Mouse (Mus musculus) effector memory CD4-positive, alpha-beta T cell, adult 5 months (primary cell): ENCODE results near the gene Olfr544. TPM values are rescaled to one million over a fixed set of nuclear protein-coding genes. Genes with fewer than 3 reads are reported as not detected.

Experiments used
- polyA plus RNA-seq: library from polyadenylated mRNA; unstranded; fragments of 100-300 nt; shearing (Covaris generic); gene quantifications from one replicate; pipeline ENCODE4 v1.2.1, GENCODE M21; 2017

Olfr544 gene
- polyA plus RNA-seq = 0.15 TPM

DNA sequence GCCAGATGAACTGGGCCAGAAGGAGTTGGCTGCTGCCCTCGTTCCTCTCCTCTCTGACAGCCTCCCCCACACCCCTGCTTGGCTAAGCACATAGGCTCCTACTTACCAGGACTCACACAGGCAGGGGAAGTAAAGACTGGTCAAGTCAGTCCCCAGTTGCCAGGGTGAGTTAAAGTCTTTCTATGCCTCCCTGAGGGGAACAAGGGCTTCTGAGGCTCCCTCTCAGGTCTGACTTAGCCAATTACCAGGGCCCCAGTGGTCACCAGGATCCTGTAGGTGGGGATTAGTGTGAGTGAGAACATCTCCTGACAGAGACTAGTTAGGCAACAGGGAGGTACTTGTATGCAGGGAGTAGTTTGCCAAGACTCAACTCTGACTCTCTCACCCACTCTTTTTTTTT, at the start of gene Olfr544:
Olfr544 (minus strand) TSS at position 153 of the 400 bp plus-strand sequence.

DNA sequence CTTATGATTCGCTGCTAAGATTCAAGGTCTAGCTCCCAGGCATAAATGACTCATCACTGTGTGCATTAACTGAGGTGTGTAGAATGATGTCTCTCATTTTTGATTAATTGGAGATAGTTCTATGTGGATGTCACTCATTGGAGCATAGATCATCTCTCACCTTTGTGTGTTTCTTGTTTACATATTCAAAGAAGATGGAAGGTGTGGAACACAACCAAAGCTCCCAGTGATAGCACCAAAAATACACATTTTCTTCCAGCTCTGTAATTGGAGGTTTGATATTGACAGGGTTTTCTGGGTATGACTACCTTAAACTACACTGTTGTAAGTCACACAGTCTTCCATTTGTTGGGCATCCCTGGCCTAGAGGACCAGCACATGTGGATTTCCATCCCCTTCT, 46.3 kb upstream of the Olfr544 start, which contains the start of gene Olfr547:
Olfr547 (plus strand) TSS at position 301 of the 400 bp plus-strand sequence.

DNA sequence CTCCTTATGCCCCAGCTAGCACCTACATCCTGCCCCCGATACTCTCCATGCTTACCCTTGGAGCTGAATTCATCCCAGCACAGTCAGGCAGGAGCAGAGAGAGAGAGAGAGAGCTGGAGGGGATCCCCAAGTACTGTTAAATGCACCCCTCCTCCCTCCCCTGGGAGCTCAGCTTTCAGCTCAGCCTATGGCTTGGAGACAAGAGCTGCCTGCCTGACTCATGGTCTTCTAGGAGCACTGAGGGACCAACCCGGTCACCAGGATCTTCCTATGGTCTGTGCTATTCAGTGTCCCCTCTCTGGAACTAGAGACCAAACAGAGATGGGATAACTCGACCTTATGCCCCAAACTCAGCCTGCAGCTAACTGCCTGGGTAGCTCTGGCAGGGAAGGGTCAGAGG, 11.4 kb upstream of the Olfr544 start, which contains the start of gene Olfr545:
Olfr545 (minus strand) TSS at position 101 of the 400 bp plus-strand sequence.

DNA sequence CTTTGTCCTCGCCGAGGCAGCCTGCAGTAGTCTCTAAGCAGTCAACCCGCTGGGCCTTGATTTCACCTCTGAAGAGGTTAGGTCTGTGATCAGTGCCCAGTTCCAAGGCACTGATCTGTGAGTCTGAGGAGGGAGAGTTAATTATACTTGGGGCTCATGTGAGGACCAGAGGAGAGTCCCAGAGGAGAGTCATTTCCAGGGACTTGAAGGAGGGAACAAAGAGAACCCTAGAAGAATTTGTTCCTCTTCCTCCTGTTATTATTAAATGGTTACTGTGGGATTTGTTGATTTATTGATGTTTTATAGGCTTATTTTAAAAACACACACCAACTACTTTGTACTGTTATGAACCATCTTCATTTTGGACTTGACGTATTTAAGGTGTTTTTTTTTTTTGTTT, 6.5 kb downstream of the Olfr544 start, which contains the start of gene Olfr543:
Olfr543 (minus strand) TSS at position 101 of the 400 bp plus-strand sequence.

DNA sequence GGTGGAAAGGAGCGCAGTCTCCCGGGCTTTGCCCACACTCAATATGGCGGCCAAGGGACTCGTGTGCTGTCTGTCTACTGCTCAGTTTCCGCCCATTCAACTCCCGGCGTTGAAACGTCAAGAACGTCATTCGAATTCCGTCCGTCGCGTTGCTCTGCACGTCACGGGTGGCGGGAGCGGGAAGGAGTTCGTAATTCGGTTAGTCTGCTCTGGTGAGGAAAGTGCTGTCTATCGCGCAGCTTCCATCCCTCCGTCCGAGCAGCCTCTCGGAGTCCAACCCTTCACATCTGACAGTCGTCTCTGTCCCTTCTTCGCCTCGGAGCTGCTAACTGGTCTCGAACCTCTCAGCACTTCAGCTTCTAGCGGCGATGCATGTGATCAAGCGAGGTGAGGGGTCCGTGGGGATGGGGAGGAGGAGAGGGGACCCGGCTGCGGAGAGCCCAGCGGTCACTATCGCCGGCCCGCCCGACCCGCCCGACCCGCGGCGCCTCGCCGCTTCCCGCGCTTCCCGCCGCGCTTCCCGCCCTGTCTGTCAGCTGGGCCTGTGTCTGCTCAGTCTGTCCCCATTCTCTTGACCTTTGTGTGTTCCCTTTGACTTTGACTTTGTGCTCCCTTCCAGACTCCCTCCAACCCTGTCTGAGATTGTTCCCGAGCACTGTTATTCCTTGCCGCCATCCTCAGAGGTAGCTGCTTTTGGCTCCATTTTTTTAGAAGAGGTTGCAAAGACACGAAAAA, 46.3 kb downstream of the Olfr544 start, which contains the start of gene Rrm1:
Rrm1 (plus strand) TSS at position 39 of the 735 bp plus-strand sequence.

Other genes starting within 250 kb of the Olfr544 start
- gene Rhog, start 232.3 kb downstream of the Olfr544 start, polyA plus RNA-seq = 608 TPM
- gene Stim1, start 220.5 kb downstream of the Olfr544 start, polyA plus RNA-seq = 165 TPM
- 50.3 TPM for gene Rrm1, start 46.6 kb downstream of the Olfr544 start, polyA plus RNA-seq
- gene Olfr543, start 6.6 kb downstream of the Olfr544 start, polyA plus RNA-seq = not detected
- not detected for gene Olfr545, start 11.3 kb upstream of the Olfr544 start, polyA plus RNA-seq
- gene Olfr547, start 46.4 kb upstream of the Olfr544 start, polyA plus RNA-seq = not detected
- gene Olfr548-ps1, start 52.6 kb upstream of the Olfr544 start, polyA plus RNA-seq = not detected
- gene Olfr549, start 61.6 kb upstream of the Olfr544 start, polyA plus RNA-seq = not detected
- gene Trim21, start 77.2 kb upstream of the Olfr544 start, polyA plus RNA-seq = 20.7 TPM
- gene Olfr550, start 83.1 kb upstream of the Olfr544 start, polyA plus RNA-seq = not detected
- 0.06 TPM for gene Olfr551, start 103.6 kb upstream of the Olfr544 start, polyA plus RNA-seq
- gene Olfr552, start 109.5 kb upstream of the Olfr544 start, polyA plus RNA-seq = not detected
- gene Olfr553, start 129.9 kb upstream of the Olfr544 start, polyA plus RNA-seq = not detected
- gene Olfr554, start 150.1 kb upstream of the Olfr544 start, polyA plus RNA-seq = 0.52 TPM
- not detected for gene Olfr555, start 170.5 kb upstream of the Olfr544 start, polyA plus RNA-seq
- gene Olfr556, start 176.6 kb upstream of the Olfr544 start, polyA plus RNA-seq = not detected
- 7.1 TPM for gene Trim68, start 199.0 kb upstream of the Olfr544 start, polyA plus RNA-seq
- gene Olfr557, start 207.6 kb upstream of the Olfr544 start, polyA plus RNA-seq = not detected
- not detected for gene Olfr558, start 213.9 kb upstream of the Olfr544 start, polyA plus RNA-seq
- not detected for gene Olfr33, start 230.8 kb upstream of the Olfr544 start, polyA plus RNA-seq
- not detected for gene Olfr559, start 239.2 kb upstream of the Olfr544 start, polyA plus RNA-seq